Mouse (Mus musculus): ENCODE measurements around the gene Dpt.
"Not testable (repeated sequence)": the region's sequence is repeated elsewhere in the genome, so short reads cannot be mapped to it uniquely, and the experiment has no call there.

The Dpt gene

GRCm38 (mm10) chr1:164821307-164821706 lies 24.9 kb downstream of the Dpt start:
- no peak for DNase-seq

GRCm38 (mm10) chr1:164821821-164822220 lies 25.4 kb downstream of the Dpt start:
- no peak for DNase-seq

GRCm38 (mm10) chr1:164822268-164822667 lies 25.8 kb downstream of the Dpt start:
- no peak for DNase-seq

GRCm38 (mm10) chr1:164824896-164825295 lies 28.5 kb downstream of the Dpt start:
- no peak for DNase-seq

GRCm38 (mm10) chr1:164829881-164830280 lies 33.4 kb downstream of the Dpt start:
- no peak for DNase-seq

- DNase-seq: no peak
Observed at GRCm38 (mm10) chr1:164832459-164832858, 36.0 kb downstream of the Dpt start.

GRCm38 (mm10) chr1:164848616-164849265 lies 52.3 kb downstream of the Dpt start:
- peak; percentile 58 for DNase-seq

GRCm38 (mm10) chr1:164855700-164856099 lies 59.3 kb downstream of the Dpt start:
- DNase-seq: not testable (repeated sequence)

- DNase-seq: no peak
Observed at GRCm38 (mm10) chr1:164859952-164860351, 63.5 kb downstream of the Dpt start.

- no peak for DNase-seq
Observed at GRCm38 (mm10) chr1:164860782-164861181, 64.3 kb downstream of the Dpt start.

- DNase-seq: no peak
Observed at GRCm38 (mm10) chr1:164861501-164861900, 65.1 kb downstream of the Dpt start.

GRCm38 (mm10) chr1:164862946-164863883 lies 66.8 kb downstream of the Dpt start:
- DNase-seq: no peak

- no peak for DNase-seq
Observed at GRCm38 (mm10) chr1:164864666-164865065, 68.2 kb downstream of the Dpt start.

GRCm38 (mm10) chr1:164870694-164871093 lies 74.2 kb downstream of the Dpt start:
- DNase-seq: no peak
